Mouse (Mus musculus): Measurements from ENCODE around the gene Fbrsl1. TPM values are rescaled to one million over a fixed set of nuclear protein-coding genes. Genes with fewer than 3 reads are reported as not detected.
A peak's percentile ranks its signal among the peaks of the same experiment; 100 is the strongest.

Gene Fbrsl1
- total RNA-seq, 2 experiments from 2014 or later = 78.1 to 79.8 TPM

- intact Hi-C loops (cut with DNase I) = loop anchor here (5.0 kb wide), 1 partner anchor 34 kb away; no protein-coding TSS in a partner anchor
- DNase-seq (ENCODE audit: extremely low spot score in 1 of 2, low spot score in 2 of 2) = no peak
- TF ChIP-seq CTCF (IDR thresholded peaks at IDR 0.05) = no peak
- Histone ChIP-seq H3K4me3 (no peak overlapping the region), H3K27ac (no peak overlapping the region)
Measured at GRCm38 (mm10) chr5:110420950-110421349, 27.4 kb downstream of the Fbrsl1 start.

GRCm38 (mm10) chr5:110420201-110420600 is 28.1 kb downstream of the Fbrsl1 start:
- no peak for DNase-seq (ENCODE audit: extremely low spot score in 1 of 2, low spot score in 2 of 2)
- Histone ChIP-seq H3K27ac (no peak overlapping the region), H3K4me3 (no peak overlapping the region)
- intact Hi-C loops (cut with DNase I) = loop anchor here (5.0 kb wide), 1 partner anchor 33 kb away; no protein-coding TSS in a partner anchor
- no peak for TF ChIP-seq CTCF (IDR thresholded peaks at IDR 0.05)

- Histone ChIP-seq H3K27ac (no peak overlapping the region), H3K4me3 (no peak overlapping the region)
- DNase-seq (ENCODE audit: extremely low spot score in 1 of 2, low spot score in 2 of 2) = no peak
- intact Hi-C loops (cut with DNase I) = no loop called here
- no peak for TF ChIP-seq CTCF (IDR thresholded peaks at IDR 0.05)
Measured at GRCm38 (mm10) chr5:110418523-110418911, 29.8 kb downstream of the Fbrsl1 start.

DNA sequence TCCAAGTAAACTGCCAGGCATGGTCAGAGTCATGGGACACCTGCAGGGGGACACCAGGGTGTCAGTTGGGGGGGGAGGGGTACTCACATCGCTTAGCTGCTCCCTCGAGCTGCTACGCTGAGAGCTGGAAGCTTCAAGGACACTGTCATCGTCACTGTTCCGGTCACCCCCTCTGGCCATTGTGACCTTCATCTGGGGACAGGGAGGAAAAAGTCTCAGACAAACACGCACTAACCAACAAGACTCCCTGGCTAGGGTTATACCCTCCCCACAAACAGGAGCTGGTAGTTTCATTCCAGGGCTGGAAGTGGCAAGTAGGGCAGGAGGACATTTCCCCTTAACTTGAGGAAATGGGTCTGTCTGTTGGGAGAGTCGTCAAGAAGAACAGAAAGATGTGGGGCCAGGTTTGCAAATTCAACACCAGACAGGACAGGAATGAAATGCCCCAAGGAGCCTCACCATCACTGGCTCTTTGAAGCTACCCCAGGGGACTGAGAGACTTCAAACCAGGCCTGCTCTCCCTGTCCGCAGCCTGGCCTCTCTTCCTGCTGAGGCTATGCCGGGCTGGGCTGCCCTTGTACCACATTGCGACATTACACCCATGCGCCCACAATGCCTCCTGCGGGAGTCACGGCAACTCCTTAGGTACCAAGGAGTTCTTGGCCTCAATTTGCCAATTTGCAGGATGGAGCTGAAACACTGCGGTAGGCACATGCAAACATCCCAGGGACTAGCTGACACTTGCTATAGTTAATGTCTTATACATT is 30.4 kb downstream of the Fbrsl1 start:
- Histone ChIP-seq H3K27ac (no peak overlapping the region), H3K4me3 (no peak overlapping the region)
- no peak for DNase-seq (ENCODE audit: extremely low spot score in 1 of 2, low spot score in 2 of 2)
- no peak for TF ChIP-seq CTCF (IDR thresholded peaks at IDR 0.05)
- intact Hi-C loops (cut with DNase I) = no loop called here

DNA sequence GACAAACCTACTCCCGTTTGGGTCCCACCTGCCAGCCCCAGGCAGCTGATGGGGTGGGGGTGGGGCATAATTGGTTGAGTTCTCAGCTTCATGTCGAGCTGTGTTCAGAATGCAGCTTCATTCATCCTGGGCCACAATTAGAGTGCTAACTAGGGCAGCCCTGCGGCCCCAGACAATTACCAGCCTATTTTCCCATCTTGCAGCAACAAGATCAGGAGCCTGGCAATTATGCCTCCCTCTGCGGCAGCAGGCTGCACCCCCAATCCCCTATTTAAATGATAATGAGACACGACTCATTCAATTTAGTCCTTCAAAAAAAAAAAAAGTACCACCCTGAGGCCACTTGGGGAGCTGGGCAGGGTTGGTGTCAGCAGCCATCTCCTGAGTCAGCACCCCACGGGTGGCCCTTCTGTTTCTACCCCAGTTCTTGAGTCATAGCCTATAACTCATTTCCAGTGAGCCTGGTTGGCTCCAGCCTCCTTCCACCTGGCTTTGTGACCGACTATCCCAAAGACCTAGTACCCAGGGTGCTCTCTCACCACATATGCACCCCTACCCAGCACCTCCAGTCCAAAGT is 31.4 kb downstream of the Fbrsl1 start:
- Histone ChIP-seq H3K27ac (peak overlapping the region; percentile 67), H3K4me3 (no peak overlapping the region)
- intact Hi-C loops (cut with DNase I) = no loop called here
- TF ChIP-seq CTCF (IDR thresholded peaks at IDR 0.05) = peak; percentile 26
- peak; percentile 35 to 54 for DNase-seq (ENCODE audit: extremely low spot score in 1 of 2, low spot score in 2 of 2)

DNA sequence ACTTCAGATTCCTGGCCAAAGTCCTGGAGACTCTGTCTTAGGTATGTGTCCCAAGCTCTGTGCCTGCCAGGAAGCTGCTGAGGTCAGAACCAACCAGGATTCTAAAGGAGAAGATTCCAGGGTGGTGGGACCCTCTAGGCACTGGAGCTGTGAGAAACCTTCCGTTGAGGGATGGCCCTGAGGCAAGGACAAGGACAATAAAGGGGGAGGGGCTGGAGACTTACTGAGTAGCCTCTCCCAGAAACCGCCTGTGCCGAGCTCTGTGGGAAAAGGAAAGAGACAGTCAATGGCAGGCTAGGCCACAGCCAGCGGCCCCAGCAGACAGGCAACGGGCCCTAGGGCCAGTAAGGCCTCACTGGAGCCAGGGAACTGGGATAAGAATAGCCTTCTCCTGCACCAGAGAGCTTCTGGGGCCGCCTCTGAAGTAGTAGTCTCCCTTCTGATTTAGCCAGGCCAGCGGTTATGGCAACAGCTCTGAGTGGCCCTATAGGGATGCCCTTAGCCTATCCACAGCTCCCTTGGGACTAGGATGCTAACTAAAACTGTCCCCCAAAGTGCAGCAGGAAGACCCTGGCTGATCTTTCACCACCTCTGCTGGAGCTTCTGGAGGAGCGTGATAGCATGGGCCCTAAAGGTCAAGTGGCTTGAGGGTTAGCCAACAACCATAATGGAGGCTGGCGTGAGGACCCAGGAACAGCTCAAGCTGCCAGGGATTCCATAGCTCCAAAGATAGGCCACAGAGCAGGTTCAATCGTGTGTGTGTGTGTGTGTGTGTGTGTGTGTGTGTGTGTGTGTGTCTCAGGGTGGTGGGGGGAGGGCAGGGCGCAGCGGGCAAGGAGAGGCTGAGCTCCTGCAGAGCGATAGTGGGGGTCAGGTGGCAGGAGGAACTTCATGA is 32.2 kb downstream of the Fbrsl1 start:
- no peak for TF ChIP-seq CTCF (IDR thresholded peaks at IDR 0.05)
- Histone ChIP-seq H3K4me3 (no peak overlapping the region), H3K27ac (peak overlapping the region; percentile 71)
- DNase-seq (ENCODE audit: extremely low spot score in 1 of 2, low spot score in 2 of 2) = no peak
- intact Hi-C loops (cut with DNase I) = no loop called here

DNA sequence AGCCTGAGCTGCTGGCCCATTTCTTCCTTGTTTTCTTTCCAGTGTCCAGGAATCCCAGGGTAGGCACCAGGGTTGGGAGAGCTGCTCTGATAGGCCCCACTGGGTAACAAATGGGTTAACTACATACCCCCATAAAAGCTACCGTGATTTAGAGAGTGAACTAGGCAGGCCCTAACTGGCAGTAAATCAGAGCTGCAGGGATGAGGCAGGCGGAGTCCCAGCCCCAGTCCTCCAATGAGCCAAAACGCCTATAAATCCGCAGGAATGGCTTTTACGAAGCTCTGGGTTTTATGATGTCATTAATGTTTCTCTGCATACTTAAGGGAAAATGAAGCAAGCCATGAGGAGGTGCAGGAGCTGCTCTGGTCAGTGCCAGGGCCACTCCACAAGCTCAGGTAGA is 33.3 kb downstream of the Fbrsl1 start:
- H3K27ac ChIP-seq = no peak overlapping the region
- TF ChIP-seq CTCF (IDR thresholded peaks at IDR 0.05) = no peak
- no peak overlapping the region for H3K4me3 ChIP-seq
- DNase-seq (ENCODE audit: extremely low spot score in 1 of 2, low spot score in 2 of 2) = no peak
- intact Hi-C loops (cut with DNase I) = no loop called here

DNA sequence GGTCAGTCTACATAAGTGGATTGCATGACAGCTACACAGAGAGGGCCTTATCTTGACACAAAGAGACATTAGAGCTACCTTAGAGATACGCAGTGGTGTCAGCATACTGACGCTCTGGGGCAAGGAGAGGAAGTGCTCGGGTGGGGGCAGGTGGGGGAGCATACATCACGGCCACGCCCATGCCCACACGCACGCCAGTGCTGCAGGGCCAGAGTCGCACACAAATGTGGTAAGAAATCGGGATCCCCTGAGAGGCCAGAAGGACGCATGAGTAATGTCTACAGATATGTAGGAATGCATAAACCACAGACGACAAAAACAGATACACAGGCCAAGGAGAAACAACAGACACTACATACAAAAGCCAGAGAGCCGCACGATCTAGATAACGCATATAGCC is 35.3 kb downstream of the Fbrsl1 start:
- no peak overlapping the region for H3K4me3 ChIP-seq
- intact Hi-C loops (cut with DNase I) = no loop called here
- no peak for DNase-seq (ENCODE audit: extremely low spot score in 1 of 2, low spot score in 2 of 2)
- TF ChIP-seq CTCF (IDR thresholded peaks at IDR 0.05) = no peak
- no peak overlapping the region for H3K27ac ChIP-seq

- Histone ChIP-seq H3K27ac (no peak overlapping the region), H3K4me3 (no peak overlapping the region)
- intact Hi-C loops (cut with DNase I) = no loop called here
- peak; percentile 2 for TF ChIP-seq CTCF (IDR thresholded peaks at IDR 0.05)
- no peak for DNase-seq (ENCODE audit: extremely low spot score in 1 of 2, low spot score in 2 of 2)
Measured at GRCm38 (mm10) chr5:110410386-110410785, 37.9 kb downstream of the Fbrsl1 start.

GRCm38 (mm10) chr5:110408967-110409366 is 39.3 kb downstream of the Fbrsl1 start:
- no peak for DNase-seq (ENCODE audit: extremely low spot score in 1 of 2, low spot score in 2 of 2)
- intact Hi-C loops (cut with DNase I) = no loop called here
- TF ChIP-seq CTCF (IDR thresholded peaks at IDR 0.05) = no peak
- no peak overlapping the region for H3K4me3 ChIP-seq
- H3K27ac ChIP-seq = no peak overlapping the region

- intact Hi-C loops (cut with DNase I) = no loop called here
Measured at GRCm38 (mm10) chr5:110406065-110406714, 42.1 kb downstream of the Fbrsl1 start.

More at GRCm38 (mm10) chr5:110406065-110406714, 42.1 kb downstream of the Fbrsl1 start:
- TF ChIP-seq CTCF (IDR thresholded peaks at IDR 0.05) = no peak
- DNase-seq (ENCODE audit: extremely low spot score in 1 of 2, low spot score in 2 of 2) = no peak
- no peak overlapping the region for H3K4me3 ChIP-seq
- no peak overlapping the region for H3K27ac ChIP-seq
